Mouse (Mus musculus) induced T-regulatory cell, adult 2 months (primary cell): ENCODE measurements around the gene Trpm4.

ENCODE experiments used
- DNase-seq: peaks from one replicate; pipeline ENCODE4 v3.0.0-alpha.2; 2012; ENCODE audit warnings: low read depth

Trpm4 gene

DNA sequence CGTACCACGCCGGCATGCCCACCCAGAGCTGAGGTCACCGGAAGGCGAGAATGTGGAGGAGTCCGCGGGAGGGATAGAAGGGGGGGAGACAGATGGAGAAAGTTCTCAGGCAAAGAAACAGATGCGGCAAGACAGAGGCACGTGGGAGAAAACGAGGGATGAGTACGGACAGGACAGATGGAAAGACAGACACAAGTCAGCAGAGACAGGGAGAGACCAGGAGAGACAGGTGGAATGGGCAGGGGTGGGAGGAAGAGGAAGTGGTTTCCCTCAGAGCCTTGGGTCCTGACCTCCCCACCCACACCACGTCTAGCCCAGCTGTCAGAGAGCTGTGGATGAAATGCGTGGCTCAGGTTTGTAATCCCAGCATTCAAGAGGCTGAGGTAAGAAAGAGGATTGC, 13.3 kb upstream of the Trpm4 start:
- no peak for DNase-seq

DNA sequence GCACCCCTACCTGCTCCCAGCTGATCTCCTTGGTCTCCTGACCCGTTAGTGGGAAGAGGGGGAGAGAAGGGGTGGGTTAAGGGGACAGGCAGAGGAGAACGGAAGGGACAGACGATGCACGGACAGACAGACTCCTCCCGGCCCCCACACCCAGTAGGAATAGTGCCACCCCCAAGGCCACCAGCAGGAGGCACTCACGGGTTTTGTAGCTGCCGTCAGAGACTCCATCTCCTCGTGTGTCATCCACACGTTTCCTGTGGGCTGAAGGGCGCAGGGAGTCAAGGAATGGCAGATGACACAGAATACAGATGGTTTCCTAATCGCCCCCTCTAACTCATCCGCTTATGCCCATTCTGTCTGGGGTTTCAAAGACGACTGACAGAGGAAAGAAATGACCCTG, 10.0 kb upstream of the Trpm4 start:
- peak; percentile 72 for DNase-seq

DNA sequence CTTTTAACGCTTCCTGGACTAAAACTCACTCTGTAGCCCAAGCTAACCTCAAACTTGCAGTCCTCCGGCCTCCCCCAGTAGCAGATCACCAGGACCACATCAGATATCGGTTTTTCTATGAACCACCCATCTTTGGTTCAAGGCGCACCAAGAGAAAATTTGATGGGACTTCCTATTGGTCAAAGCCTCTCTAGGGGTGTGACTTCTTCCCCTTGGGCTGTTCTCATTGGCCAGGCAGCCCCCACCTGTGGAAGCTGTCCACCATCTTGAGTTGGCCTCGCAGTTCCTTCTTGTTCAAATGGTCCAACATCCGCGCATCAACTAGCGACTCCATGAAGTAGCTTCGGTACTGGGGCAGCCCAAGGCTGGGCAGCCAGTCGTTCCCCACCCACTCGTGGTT, 8.5 kb upstream of the Trpm4 start:
- peak; percentile 28 for DNase-seq

DNA sequence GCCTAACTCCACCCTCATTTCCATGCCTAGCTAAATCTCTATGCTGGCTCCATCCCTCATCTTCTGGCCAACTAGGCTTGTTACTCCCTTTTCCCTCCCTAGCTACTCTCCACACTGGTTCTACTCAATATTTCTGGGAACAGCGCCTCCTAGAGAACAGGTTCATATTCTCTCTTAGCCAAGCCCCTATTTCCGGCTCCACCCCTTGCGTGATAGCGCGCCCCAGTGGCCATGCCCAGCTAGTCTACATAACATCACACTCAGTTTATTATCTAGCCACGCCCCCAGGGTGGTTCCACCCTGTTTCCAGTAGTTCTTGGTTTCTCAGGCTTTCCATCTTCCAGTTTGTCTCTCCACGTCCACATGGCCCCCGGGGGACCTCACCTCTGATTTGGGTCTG, 7.7 kb upstream of the Trpm4 start:
- peak; percentile 98 for DNase-seq

DNA sequence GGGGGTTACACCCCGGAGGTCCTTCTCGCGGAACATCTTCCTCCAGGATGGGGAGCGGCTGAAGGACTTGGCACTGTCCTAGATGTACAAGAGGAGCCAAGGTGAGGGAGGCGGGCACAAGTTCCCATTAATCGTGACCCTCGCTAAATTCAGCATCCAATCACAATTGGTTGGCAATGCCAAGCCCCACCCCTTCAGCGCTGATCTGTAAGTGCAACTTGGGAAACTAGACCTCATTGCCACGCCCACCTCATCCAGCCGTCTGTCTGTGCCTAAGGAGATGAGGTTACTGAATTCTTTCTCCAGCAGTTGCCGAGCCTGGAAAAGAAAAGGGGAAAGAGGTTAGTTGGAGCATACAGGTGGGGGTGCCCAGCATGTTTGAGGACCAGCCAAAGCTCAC, 7.1 kb upstream of the Trpm4 start:
- peak; percentile 65 for DNase-seq

- DNase-seq: peak; percentile 47
These were observed 6.5 kb upstream of the Trpm4 start for GRCm38 (mm10) chr7:45340066-45340442.

DNA sequence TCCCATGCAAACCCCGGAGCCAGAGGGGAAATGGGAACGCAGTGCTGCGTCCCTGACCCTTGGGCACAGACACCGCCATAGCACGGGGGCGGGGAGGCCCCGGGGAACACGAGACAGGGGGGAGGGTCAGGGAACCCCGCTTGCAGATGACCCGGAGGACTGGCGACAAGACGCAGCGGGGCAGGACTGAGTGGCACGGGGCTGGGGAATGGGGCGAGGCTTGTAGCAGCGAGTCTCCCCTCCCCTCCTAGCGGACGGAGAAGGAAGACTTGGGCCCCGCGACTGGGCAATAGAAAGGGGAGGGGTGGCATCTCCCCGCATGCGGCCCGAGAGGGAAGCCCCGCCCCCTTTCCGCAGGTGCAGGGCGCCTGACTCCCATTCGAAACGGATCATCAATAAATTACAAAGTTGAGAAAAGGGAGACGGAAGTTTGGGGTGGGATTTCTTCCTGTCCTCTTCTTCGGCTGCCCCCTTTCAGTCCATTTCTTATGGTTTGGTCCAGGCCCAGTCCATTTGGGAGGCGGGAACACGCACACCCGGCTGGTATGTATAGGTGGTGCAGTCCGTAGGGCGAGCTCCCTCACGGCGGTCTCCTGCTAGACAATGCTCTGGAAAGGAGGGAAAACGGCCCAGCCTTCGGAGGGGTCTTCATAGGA, 6.0 kb upstream of the Trpm4 start:
- peak; percentile 80 for DNase-seq

- peak; percentile 90 for DNase-seq
These were observed 4.8 kb upstream of the Trpm4 start for GRCm38 (mm10) chr7:45338161-45338911.

- no peak for DNase-seq
These were observed 3.9 kb upstream of the Trpm4 start for GRCm38 (mm10) chr7:45337469-45337868.

- DNase-seq: peak; percentile 15
These were observed 2.7 kb upstream of the Trpm4 start for GRCm38 (mm10) chr7:45336319-45336718.

GRCm38 (mm10) chr7:45335056-45335455, 1.5 kb upstream of the Trpm4 start, which contains the start of gene Hrc:
Gene Hrc (plus strand): TSS chr7:45335290.
- no peak for DNase-seq

GRCm38 (mm10) chr7:45334605-45335004, 1.0 kb upstream of the Trpm4 start:
- no peak for DNase-seq

GRCm38 (mm10) chr7:45332685-45333425, 725 bp downstream of the Trpm4 start:
- peak; percentile 78 for DNase-seq

DNA sequence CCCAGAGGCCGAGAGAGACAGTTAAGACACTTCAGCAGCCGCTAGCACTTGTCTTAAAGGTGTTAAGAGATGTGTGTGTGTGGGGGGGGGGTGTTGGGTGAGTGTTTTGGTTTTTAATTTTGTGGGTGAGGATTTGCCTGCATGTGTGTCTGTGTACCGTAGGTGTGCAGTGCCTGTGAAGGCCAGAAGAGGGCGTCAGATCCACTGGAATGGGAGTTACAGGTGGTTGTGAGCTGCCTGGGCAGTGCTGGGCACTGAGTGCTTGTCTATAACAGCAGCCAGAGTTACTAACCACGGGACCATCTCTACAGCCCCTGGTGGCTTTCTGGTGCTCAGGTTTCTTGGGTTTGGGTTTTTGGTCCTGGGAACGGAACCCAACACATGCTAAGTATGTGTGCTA, 2.1 kb downstream of the Trpm4 start:
- peak; percentile 42 for DNase-seq

- no peak for DNase-seq
These were observed 4.6 kb downstream of the Trpm4 start for GRCm38 (mm10) chr7:45328841-45329475.

DNA sequence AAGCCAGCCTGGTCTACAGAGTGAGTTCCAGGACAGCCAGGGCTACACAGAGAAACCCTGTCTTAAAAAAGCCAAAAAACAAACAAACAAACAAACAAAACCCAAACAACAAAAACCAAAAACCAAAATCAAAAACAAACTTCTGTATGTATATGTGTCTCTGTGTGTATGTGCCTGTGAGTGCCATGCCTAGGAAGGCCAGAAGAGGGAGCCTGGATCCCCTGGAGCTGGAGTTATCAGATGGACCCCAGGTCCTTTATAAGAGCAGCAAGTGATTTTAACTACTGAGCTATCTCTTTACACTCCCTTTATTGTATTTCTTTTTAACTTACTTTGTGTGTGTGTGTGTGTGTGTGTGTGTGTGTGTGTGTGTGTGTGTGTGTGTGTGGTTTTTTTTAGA, 7.8 kb downstream of the Trpm4 start:
- peak; percentile 34 for DNase-seq

- DNase-seq: no peak
These were observed 10.5 kb downstream of the Trpm4 start for GRCm38 (mm10) chr7:45323069-45323468.

GRCm38 (mm10) chr7:45322245-45322644, 11.3 kb downstream of the Trpm4 start:
- DNase-seq: no peak

DNA sequence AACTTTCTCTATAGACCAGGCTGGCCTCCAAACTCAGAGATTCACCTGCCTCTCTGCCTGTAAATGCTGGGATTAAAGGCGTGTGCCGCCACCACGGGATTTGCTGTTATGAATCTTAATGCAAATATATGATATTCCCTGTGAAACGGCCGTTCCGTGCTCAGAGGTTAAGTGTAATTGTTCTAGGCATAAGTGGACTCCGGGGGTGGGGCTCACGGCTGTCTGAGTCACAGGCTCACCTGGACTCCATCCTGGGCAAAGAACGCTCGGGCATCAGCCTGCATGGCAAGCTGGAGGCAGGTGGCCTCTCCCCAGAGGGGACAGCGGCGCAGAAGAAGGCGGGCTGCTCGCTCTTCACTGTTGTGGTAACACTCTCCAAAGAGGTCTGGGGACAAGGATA, 17.0 kb downstream of the Trpm4 start:
- no peak for DNase-seq

- no peak for DNase-seq
These were observed 18.3 kb downstream of the Trpm4 start for GRCm38 (mm10) chr7:45315182-45315701.

DNA sequence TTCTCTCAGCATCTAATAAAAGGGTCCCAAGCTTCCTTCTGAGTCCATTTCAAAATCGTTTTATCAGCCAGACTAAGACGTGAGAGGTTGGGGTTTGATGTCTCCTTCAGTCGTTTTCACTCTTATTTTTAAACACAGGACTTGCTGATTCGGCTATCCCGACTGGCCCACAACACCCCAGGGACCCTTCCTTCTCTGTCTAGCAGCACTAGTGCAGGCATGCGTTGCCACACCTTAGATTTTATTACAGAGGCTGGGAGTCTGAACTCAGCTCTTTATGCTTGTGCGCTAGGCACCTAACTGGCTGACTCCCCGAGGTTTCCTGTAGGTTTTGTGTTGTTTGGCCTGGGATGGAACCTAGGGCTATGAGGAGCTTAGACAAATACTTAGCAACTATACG, 20.1 kb downstream of the Trpm4 start:
- DNase-seq: no peak
